Mouse (Mus musculus): ENCODE measurements around the gene Akt1s1.
"Not testable (repeated sequence)": the region's sequence is repeated elsewhere in the genome, so short reads cannot be mapped to it uniquely, and the experiment has no call there.

Gene Akt1s1

GRCm38 (mm10) chr7:44869697-44870528, 21.1 kb downstream of the Akt1s1 start, which contains the start of gene Ptov1:
Ptov1 (minus strand) TSS chr7:44869788.
- DNase-seq (ENCODE audit: low read depth, low spot score): peak; percentile 42

DNA sequence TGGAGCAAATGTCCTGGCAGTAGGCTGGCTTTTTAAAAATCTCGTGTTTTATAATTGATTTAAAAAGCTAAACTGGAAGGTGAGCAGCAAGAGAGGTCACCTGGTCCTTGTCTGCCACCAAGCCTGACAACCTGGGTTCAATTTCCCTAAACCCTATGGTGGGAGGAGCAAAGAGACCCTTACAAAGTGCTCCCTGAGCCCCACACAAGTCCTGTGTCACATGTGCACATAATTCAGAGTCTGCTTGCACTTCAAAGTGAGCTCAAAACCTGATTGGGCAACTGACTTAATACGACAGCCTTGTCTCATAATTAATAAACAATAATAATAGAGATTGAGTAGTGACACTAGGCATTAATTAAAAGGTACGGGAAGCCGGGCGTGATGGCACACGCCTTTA, 21.8 kb downstream of the Akt1s1 start:
- DNase-seq (ENCODE audit: low read depth, low spot score): no peak

- no peak for DNase-seq (ENCODE audit: low read depth, low spot score)
Measured at GRCm38 (mm10) chr7:44871181-44871580, 22.4 kb downstream of the Akt1s1 start.

DNA sequence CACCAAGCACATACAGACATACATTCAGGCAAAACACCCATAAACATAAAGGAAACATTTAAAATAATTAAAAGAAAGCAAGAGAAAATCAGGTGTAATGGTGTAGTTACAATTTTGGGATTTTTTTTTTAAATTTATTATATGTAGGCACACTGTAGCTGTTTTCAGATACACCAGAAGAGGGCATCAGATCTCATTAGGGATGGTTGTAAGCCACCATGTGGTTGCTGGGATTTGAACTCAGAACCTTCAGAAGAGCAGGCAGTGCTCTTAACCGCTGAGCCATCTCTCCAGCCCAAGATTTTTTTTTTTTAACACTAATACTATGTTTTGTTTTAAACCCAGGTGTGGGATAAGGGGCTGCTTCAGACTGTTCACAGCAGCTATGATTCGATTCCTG, 23.0 kb downstream of the Akt1s1 start:
- DNase-seq (ENCODE audit: low read depth, low spot score): not testable (repeated sequence)

DNA sequence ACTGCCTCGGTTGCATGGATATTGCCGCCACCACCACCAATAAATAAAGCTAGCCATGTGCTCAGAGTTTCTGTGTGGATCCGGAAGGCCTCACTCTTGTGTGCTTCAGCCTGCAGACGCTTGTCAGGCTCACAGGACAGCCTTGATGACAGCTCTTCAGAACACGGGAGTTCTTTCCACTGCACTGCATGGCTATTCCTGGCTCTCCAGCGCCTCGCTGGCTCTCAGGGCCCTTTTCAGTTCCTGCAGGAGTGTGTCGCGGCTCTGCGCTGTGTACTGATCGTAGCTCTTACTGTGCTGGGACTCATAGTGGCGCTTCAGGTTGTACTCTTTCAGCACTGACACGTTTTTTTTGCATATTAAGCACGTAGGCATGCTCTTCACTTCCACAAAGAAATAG, 29.0 kb downstream of the Akt1s1 start:
- DNase-seq (ENCODE audit: low read depth, low spot score): no peak

DNA sequence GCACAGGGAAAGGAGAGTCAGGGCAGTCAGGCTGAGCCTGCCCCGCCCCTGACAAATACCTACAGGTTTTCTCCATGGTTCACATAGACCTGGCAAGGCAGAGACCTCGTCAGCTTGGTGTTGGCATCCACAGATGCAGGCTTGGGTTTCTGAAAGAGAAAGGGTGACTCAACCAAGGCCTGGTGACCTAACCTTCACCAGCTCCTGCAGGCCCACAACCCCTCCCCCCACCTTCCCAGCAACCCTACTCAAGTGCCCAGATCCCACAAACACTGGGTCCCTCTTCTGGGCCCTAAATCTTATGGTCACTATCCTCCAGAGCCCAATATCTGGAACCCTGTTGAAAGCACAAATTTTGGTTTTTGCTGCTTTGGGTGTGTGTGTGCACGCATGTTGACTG, 34.2 kb downstream of the Akt1s1 start:
- DNase-seq (ENCODE audit: low read depth, low spot score): no peak

- DNase-seq (ENCODE audit: low read depth, low spot score): no peak
Measured at GRCm38 (mm10) chr7:44884637-44885036, 35.8 kb downstream of the Akt1s1 start.

- no peak for DNase-seq (ENCODE audit: low read depth, low spot score)
Measured at GRCm38 (mm10) chr7:44886964-44887363, 38.2 kb downstream of the Akt1s1 start.

- no peak for DNase-seq (ENCODE audit: low read depth, low spot score)
Measured at GRCm38 (mm10) chr7:44888256-44889105, 39.7 kb downstream of the Akt1s1 start.

GRCm38 (mm10) chr7:44890180-44890579, 41.4 kb downstream of the Akt1s1 start:
- DNase-seq (ENCODE audit: low read depth, low spot score): no peak

GRCm38 (mm10) chr7:44890737-44891136, 41.9 kb downstream of the Akt1s1 start:
- no peak for DNase-seq (ENCODE audit: low read depth, low spot score)

DNA sequence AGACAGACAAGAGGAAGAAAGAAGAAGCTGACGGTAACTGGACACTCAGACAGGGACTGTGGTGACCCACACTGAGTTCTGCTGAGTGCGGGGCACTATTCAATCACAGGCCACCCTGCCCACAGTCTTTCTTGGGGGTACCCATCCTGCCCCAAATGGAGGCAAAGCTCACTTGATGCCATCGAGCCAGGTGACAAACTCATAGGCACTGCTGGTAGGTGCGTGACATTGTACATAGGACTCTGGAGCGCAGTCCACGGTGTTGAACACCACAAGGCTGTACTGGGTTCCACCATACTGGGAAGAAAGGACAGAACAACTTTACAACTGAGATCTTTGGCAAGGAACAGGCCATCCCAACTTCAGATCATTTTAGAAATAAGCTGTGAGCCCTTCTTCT, 42.8 kb downstream of the Akt1s1 start:
- DNase-seq (ENCODE audit: low read depth, low spot score): no peak

GRCm38 (mm10) chr7:44892276-44892921, 43.6 kb downstream of the Akt1s1 start, which contains the start of gene Med25:
Med25 (minus strand) TSS chr7:44892712.
- peak; percentile 79 for DNase-seq (ENCODE audit: low read depth, low spot score)

GRCm38 (mm10) chr7:44893197-44893596, 44.4 kb downstream of the Akt1s1 start:
- no peak for DNase-seq (ENCODE audit: low read depth, low spot score)

DNA sequence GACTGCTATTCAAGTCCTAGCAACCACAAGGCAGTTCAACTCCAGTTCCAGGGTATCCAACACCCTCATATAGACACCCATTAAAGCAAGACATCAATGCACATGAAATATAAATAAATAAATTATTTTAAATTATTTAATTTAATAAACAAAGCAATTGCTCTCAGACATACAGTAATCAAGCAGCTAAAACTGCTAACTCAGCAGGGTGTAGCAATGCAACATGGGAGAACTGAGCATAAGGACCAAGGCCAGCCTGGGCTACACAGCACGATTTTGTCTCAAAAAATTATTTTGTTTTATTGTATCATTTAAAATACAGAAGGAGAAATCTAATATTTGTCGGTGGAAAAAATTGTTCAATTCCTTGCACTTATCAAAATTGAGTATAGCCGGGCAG, 45.4 kb downstream of the Akt1s1 start:
- no peak for DNase-seq (ENCODE audit: low read depth, low spot score)

DNA sequence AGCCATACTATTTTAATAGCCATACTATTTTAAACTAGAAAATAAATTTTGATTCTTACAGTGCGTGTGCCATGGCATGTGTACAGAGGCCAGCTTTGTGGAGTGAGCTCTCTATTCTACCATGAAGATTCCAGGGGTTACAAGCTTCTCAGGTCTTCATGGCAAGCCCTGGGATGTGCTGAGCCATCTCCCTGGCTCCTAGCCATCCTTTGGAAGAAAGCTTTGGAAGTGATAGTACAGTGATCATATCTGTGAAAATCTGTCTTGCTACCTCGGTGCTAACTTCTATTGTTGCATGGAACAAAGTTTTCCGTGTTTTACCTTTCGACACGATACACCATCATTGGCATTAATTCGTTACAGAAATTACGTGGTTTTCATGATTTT, 46.4 kb downstream of the Akt1s1 start:
- DNase-seq (ENCODE audit: low read depth, low spot score): no peak

DNA sequence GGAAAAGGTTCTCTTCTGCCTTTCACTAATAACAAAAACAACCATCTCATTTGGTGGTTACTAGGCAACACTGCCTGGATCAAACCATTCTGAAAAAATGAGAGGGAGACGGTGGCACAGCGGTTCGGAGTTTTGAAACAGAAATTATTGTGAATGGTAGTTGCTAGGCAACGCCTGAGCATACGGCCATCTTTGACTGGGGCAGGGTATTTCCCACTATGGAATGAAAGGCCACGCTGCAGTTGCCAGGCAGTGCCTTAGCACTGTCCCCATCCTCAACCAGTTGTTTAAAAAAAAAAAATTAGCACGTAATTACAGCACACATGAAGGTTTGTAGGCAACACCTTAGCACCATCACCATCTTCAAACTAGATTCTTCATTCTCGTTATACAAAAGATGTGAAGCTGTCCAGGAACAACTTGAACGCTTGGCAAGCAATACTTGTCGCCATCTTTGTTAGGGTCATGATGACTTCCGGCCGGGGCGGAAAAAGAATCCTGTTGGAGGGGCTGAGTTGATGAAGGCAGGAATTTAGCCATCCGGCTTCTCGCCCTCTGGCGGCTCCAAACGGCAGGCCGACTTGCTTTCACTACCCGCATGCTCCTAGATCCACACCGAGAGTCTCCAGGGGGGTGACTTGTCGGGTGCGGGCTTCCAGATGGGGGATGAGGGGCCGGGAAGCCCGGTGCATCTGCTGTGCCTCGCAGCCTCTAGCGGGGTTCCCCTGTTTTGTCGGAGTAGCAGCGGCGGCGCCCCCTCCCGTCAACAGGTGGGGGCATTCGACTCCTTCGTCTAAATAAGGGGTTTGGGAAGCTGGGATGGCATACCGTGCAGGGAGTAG, 47.0 kb downstream of the Akt1s1 start, which contains the start of gene Fuz:
TSS of gene Fuz (plus strand) at position 487 of the 842 bp plus-strand sequence.
- DNase-seq (ENCODE audit: low read depth, low spot score): peak; percentile 57

GRCm38 (mm10) chr7:44896499-44896898, 47.7 kb downstream of the Akt1s1 start:
- no peak for DNase-seq (ENCODE audit: low read depth, low spot score)

- no peak for DNase-seq (ENCODE audit: low read depth, low spot score)
Measured at GRCm38 (mm10) chr7:44898607-44899006, 49.8 kb downstream of the Akt1s1 start.

DNA sequence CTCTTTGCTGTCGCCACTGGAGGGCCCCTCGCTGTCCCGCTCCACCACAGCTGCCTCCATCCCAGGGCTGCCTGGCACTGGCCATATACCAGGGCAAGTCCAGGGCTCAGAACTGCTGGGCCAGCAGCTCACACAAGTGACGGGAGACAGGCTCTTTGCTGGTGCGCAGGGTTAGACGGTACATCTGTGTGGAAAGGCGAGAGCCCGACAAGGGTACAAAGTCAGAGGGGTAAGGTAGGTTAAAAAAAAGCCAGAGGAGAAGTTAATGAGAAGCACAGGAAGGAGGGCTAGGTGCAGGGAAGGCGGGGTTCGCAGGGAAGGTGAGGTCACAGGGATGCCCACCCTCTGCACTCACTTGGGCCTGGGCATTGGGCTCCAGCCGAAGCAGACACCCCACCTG, 51.8 kb downstream of the Akt1s1 start:
- no peak for DNase-seq (ENCODE audit: low read depth, low spot score)

DNA sequence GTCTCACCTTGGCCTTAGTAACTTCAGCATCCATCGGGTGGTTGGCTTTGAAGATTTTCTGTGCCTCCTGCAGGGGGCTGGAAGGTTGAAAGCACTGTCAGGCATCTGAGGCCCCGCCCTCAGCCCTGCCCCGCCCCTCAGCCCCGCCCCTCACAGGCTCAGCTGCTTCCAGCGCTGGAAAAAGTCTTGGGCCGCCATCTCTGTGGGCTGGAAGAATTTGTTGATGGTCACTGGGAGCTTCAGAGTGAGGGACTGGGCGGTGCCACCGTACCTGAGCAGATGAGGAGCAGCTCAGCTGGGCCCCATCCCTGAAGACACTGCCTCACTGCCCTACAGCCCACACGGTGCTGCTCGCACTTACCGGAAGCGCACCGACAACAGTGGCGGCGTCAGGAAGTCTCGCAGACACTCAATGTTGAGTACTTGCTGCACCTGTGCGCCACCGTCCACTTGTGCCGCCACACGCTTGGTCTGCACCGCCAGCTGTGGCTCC, 52.5 kb downstream of the Akt1s1 start:
- DNase-seq (ENCODE audit: low read depth, low spot score): no peak

Measured in c-Kit-negative CD71-positive TER-119-positive erythroid progenitor cells, embryonic 14.5 days (primary cell).